Mouse (Mus musculus) adrenal gland, postnatal 10 days (tissue): ENCODE data around the gene Ipmk. TPM values are rescaled to one million over a fixed set of nuclear protein-coding genes. Genes with fewer than 3 reads are reported as not detected.
"Not testable (repeated sequence)": the region's sequence is repeated elsewhere in the genome, so short reads cannot be mapped to it uniquely, and the experiment has no call there.

Experiments used
- DNase-seq: peaks from one replicate; pipeline ENCODE4 v3.0.0; 2021; ENCODE audit warnings: mixed read lengths
- total RNA-seq, 2 experiments: library from RNA; stranded (reverse); gene quantifications; 2 replicates each; pipeline ENCODE4 v1.2.3; 2021

Gene Ipmk
- total RNA-seq, 2 experiments from 2014 or later = 17.5 to 20.5 TPM

DNA sequence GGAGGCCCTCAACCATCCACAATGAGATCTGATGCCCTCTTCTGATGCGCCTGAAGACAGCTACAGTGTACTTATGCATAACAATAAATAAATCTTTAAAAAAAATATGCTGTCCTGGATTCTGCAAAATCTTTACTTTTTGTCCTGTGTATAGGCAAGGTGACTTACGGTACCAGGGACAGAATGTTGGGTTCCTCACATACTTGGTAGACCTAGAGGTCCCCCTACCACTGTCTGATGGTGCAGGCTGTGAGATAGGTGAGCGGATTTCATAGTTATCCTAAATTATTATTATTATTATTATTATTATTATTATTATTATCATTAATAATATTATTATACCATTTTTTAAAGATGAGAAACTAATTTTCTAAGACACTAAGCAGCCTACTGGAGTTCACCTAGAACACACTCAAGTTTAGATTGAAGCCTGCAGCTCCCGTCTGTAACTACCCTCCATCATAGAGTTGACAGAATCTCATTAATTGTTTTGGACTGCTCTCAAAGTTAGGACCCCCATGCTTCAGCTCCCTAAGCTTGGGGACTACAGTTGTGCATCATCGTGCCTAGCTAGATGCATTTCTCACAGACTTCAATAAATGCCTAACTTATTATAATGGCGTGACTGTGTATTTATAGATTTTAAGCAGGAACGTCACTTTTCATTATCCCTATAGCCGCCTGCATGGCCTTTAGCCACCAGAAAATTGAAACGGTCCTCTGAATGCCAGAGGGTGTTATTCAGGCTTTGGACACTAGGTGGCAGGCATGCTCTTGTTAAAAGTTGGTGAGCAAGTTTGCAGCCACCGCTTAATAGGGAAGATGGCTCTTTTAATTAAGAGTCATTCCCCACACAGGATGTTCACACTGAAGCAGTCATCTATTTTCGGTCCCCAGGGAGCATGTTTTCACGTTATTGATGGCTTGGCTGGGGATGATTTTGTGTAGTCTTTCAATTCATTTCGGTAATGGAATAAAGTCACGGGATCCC is 74.8 kb downstream of the Ipmk start:
- DNase-seq = peak; percentile 76

DNA sequence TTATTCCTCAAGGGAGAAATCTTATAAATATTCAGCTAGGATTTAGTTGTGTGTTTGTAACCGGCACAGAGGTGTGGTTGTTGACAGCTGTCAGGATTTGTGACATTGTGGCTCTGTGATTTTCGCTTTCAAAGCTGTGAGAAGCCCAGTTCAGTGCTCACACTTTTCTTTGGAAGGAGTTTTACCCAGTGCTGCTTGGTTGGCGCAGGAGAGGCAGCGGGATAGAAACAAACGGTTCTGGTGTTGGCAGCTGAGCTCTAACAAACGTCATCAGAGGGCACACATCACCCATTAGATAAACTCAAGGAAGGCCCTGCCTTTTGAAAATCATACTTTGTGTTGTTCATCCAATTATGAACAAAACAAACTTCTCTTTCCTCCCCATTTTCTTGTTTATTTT is 79.2 kb downstream of the Ipmk start:
- no peak for DNase-seq

DNA sequence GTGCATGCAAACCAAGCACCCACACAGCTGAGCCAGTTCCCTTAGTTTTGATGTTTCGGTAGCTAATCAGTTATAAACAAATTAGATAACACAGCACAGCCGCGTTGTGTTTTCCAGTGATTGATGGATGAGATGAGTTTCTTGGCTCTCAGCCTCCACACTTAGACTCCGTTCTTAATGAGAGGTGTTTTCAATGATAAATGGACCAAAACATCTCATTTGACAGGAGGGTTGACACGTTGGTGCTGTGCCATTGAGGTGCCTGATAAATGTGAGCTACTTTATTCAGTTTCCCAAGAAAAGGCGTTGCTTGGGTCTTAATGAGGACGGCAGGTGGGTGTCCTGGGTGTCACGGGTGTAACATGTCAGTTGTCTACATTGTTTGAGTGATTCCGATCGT is 79.8 kb downstream of the Ipmk start:
- no peak for DNase-seq

DNA sequence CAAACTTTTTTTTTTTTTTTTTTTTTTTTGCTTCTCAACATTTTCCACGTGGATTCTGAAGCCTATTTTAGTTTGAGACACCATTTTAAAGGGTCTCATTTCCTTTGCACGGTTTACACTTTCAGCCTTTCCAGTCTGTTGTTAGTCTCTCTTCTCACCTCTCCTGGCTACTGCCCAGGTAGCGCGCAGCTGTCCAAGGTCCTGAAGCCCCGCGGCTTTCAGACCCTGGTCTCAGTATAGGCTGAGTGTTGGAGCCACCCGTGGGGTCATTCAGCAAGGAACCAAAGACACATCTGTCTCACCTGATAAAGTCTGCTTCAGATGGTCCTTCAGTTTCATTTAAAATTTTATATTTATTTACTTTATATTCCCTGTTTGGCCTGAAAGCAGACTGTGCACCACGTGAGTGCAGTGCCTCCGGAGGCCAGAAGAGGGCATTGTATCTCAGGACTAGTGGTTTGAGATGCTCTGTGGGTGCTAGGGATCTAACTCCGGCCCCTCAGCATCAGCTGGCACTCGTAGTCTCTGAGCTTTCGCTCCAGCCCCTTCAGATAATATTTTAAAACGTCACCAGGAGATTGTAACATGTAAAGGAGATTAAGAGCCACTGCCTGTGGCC is 80.8 kb downstream of the Ipmk start:
- DNase-seq = peak; percentile 60

DNA sequence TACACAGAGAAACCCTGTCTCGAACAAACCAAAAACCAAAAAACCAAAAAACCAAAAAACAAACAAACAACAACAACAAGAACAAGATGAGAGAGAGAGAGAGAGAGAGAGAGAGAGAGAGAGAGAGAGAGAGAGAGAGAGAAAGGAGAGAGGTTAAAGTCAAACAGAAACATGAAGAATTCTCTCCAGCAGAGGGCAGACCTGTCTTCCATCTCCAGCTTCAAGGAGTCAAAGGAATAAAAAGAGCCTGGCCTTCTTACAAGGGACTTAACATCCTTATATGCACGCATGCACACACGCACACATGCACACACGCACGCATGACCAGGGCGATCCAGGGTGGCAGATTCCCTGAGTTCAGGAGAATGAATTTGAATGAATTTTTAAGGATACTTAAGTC is 83.1 kb downstream of the Ipmk start:
- DNase-seq = no peak

DNA sequence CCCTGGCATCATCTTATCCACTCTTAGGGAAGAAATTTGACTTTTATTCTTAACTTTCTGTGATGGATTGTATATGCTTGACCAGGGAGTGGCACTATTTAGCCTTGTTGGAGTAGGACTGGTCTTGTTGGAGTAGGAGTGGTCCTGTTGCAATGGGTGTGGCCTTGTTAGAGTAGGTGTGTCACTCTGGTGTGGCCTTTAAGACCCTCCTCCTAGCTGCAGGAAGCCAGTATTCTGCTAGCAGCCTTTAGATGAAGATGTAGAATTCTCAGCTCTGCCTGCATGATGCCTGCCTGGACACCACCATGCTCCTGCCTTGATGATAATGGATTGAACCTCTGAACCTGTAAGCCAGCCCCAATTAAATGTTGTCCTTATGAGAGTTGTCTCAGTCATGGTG is 95.5 kb downstream of the Ipmk start:
- DNase-seq = no peak

DNA sequence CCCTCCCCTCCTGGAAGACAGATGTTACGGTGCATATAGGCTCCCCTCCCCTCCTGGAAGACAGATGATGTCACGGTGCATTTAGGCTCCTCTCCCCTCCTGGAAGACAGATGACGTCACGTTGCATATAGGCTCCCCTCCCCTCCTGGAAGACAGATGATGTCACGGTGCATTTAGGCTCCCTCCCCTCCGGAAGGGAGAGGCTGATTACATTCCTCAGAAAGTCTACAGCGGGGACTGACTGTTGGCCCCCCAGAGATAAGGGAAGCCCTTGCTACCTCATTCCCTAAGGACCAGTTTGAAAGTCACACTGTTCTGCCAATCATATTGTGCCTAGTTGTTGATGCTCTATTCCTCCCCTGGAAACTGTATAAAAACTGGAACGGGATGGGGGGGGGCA is 100.1 kb downstream of the Ipmk start:
- no peak for DNase-seq

DNA sequence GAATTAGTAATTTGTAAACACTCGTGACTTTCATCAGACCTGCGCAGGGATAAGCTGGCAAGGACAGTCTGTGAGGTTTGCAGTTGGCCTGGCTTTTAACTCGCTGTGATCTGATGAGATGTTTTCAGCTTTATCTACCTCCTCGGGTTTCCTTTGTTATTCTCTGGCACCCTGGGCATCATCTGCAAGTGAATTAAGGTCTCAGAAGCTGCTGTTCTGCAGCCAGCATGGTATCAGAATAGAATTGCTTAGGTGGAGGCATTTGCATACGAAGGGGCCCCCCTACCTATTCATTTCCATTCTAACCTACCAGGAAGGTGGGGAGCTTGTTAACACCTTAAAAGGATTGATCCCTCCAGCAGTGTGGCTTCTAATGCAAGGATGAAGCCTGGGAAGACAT is 100.7 kb downstream of the Ipmk start:
- DNase-seq = no peak

DNA sequence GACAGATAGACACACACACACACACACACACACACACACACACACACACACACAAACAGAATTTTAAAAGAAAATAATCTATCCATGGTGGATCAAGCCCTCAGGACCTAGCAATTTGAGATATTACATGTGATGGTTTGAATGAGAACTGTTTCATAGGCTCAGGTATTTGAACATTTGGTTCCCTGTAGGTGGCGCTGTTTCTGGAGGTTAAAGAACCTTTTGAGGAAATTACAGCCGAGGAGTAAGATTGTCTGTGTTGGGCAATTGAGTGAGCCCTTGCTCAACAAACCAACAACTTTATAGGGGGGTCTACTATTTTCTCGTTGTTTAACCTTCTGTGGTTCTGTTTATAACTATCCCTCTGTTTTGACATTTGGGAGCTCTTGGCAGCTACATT is 107.8 kb downstream of the Ipmk start:
- DNase-seq = no peak

DNA sequence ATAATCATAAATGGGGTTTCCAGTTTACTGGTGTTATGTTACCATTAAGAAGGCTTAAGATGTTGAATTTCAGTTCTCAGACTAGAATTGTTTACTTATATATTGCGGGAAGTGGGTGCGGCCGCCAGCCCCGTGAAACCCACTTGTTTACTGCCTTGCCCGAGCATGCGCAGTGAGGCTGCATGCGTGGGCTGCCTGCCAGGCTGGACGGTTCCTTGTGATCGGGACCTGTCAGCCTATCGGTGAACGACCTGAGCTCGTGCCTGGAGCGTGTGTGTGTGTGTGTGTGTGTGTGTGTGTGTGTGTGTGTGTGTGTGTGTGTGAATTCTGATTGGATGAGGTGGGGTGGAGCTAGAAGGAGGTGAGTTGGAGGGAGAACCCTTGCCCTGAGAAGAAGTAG is 114.8 kb downstream of the Ipmk start:
- not testable (repeated sequence) for DNase-seq

DNA sequence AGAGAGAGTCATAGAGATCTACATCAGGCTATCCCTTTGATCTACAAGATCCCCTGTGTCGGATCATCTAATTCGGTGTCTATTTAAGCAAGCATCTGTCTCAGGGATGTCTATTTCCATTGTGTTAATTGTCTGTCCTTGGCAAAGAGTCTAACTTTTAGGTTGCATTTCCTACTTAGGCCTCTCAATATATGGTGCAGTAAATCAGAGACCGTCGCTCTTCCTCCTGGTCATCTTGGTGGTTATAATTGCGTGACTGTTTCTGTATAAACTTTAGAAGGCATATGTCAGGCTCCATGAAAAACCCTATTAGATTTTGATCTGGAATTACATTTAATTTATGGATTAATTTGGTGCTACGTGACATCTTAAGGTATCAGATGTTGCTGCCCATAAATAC is 116.9 kb downstream of the Ipmk start:
- no peak for DNase-seq

DNA sequence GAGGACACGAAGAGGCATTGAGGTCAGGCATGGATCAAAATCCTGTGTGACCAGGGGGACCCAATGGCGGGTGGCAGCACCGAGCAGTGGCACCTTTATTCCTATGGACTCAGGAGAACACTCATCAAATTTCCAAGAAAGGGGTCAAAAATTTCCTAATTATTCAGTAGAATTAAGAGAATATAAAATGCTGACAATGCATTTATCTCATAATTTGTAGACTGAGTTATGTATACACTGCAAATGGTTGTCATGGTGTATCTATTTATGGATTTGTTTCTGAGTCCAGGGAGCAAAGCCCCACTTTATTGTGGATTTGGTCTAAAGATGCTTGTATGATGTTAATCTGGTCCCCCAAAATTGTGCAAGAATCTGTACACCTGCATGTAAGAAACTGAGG is 120.8 kb downstream of the Ipmk start:
- no peak for DNase-seq

DNA sequence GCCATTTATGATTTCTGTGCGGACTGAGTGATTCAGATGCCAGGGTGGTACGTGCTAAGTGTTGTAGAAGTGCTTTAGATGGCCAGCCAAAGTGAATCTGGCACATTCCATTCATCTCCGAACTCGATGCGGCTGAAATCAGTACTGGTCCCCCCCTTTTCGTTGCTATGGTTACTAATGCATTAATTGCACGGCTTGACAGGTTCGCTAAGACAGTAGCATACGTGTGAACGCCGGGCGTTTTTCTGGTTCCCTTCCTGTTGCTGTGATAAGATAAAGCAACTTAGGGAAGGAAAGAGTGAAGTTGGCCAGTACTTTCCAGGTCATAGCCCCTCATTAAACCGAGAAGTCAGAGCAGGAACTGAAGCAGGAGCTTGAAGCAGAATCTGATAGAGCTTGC is 122.2 kb downstream of the Ipmk start:
- DNase-seq = no peak

DNA sequence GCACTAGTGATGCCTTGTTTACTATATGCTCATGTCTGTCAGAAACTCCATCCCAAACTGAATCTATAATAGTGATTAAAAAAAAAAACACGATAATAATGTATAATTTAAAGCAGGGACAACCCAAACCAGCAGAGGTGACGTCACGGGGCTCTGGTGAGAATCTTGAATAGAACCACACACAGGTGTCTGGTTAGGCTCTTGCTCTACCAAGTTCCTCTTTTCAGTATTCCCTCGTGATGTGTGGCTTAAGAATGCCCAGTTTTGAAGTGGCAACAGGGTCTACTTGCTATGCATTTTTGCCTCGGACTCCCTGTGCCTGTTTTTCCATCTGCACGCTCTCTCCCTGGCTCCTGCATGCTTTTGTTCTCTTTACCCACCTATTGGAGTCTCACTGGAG is 124.5 kb downstream of the Ipmk start:
- no peak for DNase-seq

DNA sequence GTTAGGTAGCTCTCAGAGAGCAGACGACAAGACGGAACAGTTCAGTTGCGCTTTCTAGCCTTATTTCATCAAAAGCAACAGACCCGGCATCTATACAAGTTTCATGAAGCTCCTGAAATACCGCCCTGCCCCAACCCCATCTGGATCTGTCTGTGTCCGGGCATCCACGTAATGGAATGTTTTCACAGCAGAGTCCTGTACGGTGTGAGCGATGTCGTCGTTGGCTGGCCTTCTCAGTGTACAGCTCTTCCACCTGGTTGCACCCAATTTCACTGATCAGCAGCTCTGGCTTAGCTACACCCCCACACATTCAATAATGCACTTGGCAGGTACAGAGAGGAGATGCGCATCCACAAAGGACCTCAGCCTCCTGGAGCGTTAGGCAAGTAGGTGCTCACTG is 126.0 kb downstream of the Ipmk start:
- no peak for DNase-seq

DNA sequence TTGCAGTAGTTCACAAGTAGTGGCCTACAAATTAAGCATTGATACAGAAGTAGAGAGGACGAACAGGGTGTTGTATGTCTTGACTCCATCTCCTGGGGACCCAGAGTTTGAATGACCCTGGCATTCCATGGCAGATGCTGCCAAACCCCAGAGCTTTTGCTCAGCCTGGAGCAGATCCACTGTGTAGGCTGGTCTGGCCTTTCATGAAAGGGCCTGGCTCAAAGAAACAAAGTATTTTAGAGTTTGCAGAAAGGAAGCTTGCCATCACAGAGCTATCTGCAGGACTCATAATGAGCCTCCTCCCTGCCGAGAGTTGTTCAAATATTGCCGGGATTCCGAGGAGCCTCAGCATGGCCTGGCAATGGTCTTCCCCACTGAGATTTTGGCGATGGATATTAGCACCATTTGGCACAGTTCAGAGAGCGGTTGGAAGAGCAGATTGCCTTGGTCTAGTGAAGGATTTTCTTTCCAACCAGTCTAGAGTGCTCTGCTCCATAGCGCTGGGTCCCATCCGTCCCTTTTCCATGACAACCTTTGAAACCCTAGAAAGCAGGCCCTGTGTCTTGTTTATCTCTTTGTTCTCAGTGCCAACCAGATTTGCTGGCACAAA is 129.0 kb downstream of the Ipmk start:
- DNase-seq = no peak

DNA sequence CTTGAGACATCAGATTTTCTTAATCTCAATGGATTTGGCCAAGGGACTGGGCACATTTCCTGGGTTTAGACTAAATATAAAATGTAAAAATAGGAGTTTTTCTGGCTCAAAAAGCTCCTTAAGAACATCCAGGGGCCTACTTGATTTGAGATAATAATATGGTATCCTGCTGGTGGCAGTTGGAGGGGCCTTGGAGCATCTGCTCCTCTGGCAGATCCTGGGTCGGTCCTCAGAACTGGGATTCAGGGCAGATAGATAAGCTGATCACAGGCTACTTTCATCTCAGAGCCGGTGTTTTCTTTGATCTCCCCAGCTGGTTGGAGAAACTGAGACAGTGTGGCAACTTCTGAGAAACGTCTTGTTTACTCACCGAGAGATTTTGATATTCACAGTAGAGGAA is 129.6 kb downstream of the Ipmk start:
- no peak for DNase-seq

DNA sequence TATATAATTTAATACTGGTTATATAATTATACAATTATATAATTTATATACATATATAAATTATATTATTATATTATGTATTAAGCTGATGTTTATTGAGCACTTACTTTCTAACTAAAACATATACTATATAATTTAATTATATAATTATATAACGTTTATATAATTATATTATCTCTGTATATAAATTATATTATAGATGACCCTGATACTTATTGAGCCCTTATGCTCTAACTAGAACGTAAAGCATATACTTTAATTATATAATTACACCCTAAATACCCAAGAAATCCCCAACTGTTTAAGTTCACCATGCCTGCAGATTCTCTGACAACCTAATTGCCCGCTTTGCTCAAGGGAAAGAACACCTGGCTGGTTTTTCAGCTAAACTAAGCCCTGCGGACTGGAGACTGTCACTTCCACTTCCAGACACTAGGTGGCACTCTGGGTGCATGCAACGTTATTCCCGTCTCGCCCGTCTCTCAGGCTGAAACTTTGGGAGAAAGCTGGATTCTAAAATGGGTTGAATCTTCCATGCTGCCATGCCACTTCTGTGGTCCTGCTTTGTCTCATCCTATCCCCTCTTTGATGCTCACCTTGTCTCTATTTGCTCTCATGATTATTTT is 132.2 kb downstream of the Ipmk start:
- DNase-seq = peak; percentile 81
